Mouse (Mus musculus) ovary, adult 2 months (tissue): ENCODE data around the gene Apol7b. TPM values are rescaled to one million over a fixed set of nuclear protein-coding genes. Genes with fewer than 3 reads are reported as not detected.

Experiments used
- polyA plus RNA-seq: library from polyadenylated mRNA; depleted of rRNA; stranded (reverse); fragments of >200 nt; gene quantifications from 2 replicates; pipeline ENCODE4 v1.2.3, GENCODE M21; 2012; rRNA removed

Gene Apol7b
- 0.12 and 0.51 TPM in 2 replicates for polyA plus RNA-seq

DNA sequence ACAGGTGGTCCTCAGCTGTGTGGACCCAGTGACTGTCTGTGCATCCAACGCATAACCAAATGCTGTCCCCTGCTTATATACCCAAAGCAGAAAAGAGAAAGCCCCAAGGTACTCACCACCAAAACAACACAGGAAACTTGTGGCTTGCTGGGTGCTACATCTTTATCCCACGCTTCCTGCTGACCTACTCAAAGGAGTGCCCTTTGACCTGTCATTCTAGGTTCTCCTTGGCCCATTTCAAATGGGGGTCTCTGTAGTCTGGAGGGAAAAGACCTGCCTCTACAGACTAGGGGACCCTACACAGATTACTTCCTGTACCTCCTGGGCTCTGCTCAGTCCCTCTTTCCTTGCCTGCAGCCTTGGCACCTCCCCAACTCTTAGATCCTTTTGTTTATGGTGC is at the start of gene Apol7b:
TSS of gene Apol7b (minus strand) at position 101 of the 400 bp plus-strand sequence.

DNA sequence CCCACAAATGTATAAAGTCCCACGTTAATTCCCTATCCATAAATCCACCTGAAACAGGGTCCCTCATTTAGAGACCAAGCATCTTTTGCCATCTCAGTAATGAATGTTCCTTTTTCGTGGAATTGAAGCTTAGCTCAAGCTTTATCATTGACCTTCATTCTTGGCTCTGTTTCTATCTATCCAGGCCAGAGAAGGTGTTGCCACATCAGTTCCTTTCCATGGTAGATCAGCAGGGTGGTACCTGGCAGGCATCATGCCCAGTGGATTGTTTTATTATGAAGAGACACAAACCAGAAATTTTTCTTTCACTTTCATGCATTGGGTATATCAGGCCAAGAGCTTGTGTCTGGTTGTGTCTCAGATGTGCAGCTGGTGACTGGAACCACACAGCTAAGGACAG is 29.4 kb upstream of the Apol7b start, which contains the start of gene Apol10a:
TSS of gene Apol10a (plus strand) at position 355 of the 400 bp plus-strand sequence.

DNA sequence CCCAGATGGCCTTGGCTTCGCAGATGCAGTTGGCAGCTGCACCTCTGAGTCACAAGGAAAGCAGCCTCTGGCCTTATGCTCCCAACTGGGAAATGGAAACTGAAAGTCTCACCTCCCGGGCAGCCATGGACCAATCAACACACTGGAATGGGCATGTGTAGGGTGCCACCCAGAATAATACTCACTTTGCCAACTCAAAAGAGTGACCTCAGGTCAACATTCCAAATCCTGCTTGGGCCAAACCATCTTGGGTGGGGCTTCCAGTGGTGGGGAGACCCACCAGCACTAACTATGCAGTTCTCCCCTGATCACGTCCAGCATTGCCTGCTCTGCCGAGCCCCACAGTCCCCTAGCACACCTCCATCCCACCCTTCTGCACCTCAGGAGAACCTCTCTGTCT is 36.3 kb downstream of the Apol7b start, which contains the start of gene Apol9a:
TSS of gene Apol9a (minus strand) at position 101 of the 400 bp plus-strand sequence.

DNA sequence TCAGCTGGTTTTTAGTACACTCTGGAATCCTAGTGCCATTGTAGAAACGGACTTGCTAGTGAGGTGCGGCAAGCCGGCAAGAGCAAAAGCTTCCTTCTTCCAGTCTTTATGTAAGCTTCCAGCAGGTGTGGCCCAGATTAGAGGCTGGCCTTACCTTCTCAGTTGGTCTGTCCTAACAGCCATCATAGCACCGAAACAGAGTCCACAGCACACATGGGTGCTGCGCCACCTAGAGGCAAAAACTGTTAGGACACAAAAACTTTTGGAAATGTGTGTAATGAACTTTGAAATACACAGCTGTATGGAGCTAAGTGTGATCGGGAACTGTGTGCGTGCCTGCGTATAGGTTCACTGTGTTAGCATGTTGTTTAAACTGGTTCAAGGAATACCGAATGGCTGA is 48.3 kb downstream of the Apol7b start, which contains the start of gene Apol7a:
TSS of gene Apol7a (minus strand) at position 84 of the 400 bp plus-strand sequence.

Other genes starting within 250 kb of the Apol7b start
- gene Rbfox2, start 140.5 kb downstream of the Apol7b start, polyA plus RNA-seq = 165 and 174 TPM in 2 replicates
- 0.79 and 1.0 TPM in 2 replicates for gene Apol7a, start 48.4 kb downstream of the Apol7b start, polyA plus RNA-seq
- 4.2 TPM in 2 replicates for gene Apol9a, start 36.4 kb downstream of the Apol7b start, polyA plus RNA-seq
- not detected in 2 replicates for gene Apol10a, start 29.6 kb upstream of the Apol7b start, polyA plus RNA-seq
- gene Apol11a, start 60.8 kb upstream of the Apol7b start, polyA plus RNA-seq = 0.07 TPM in 1 of 2 replicates, not detected in the other
- 0.24 and 0.35 TPM in 2 replicates for gene Apol7c, start 85.8 kb upstream of the Apol7b start, polyA plus RNA-seq
- not detected in 2 replicates for gene 1700025B11Rik, start 114.4 kb upstream of the Apol7b start, polyA plus RNA-seq
- 0.28 and 0.31 TPM in 2 replicates for gene Apol10b, start 148.6 kb upstream of the Apol7b start, polyA plus RNA-seq
- not detected in 2 replicates for gene Gm36245, start 151.8 kb upstream of the Apol7b start, polyA plus RNA-seq
- gene Apol11b, start 195.8 kb upstream of the Apol7b start, polyA plus RNA-seq = not detected in 2 replicates